Mouse (Mus musculus): ENCODE results near the gene Orc2. TPM values are rescaled to one million over a fixed set of nuclear protein-coding genes. Genes with fewer than 3 reads are reported as not detected.
A peak's percentile ranks its signal among the peaks of the same experiment; 100 is the strongest.

Orc2 gene
- 39.8 and 40.4 TPM in 2 replicates for polyA plus RNA-seq (2016; fragmentation: Nextera tagmentation; extraction: Ambion mirVana)

- Histone ChIP-seq H3K27me3 (no peaks in the 10 kb centered on the region), H3K36me3 (peaks cover 17% of the 10 kb centered on the region), H3K4me2 (replicated peaks) (peak within 1 kb of the TSS; percentile 82), H3K27ac (peak within 1 kb of the TSS; percentile 88), H3K4me3 (peak within 1 kb of the TSS; percentile 98), H3K4me1 (peaks cover 14% of the 10 kb centered on the region), H3K9ac (peak within 1 kb of the TSS; percentile 92), H3K9me3 (peaks cover 22% of the 10 kb centered on the region)
- under 1% methylated on average over 64 of the region's 64 CpGs for WGBS
- ATAC-seq (ENCODE audit: insufficient number of reproducible peaks, insufficient read depth, low FRiP score, low TSS enrichment): peak; percentile 100
These were observed at the start of gene Orc2 for GRCm38 (mm10) chr1:58504577-58505254. Gene Orc2, minus strand, starts transcription at chr1:58505109.

DNA sequence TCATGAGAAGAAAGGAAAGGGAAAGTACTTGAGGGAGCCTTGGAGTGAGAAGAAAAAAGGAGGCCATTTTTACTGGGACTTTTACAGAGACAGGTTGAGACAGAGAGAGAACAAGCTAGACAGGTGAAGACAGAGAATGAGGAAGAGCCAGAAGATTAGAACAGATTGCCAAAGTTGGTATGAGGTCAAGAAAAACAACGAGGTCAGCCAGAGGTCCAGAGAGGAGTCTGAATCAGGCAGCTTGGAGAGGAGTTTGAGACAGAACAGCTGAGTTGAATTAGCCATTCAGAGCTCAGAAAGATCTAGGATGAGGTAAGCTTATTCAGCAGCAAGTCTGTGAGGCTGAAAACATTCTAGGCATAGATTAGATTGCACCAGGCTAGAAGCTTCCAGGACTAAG, 36.5 kb upstream of the Orc2 start:
- H3K9me3 ChIP-seq: no peaks in the 10 kb centered on the region
- ATAC-seq (ENCODE audit: insufficient number of reproducible peaks, insufficient read depth, low FRiP score, low TSS enrichment): no peak

GRCm38 (mm10) chr1:58507249-58507648, 2.3 kb upstream of the Orc2 start:
- 95% methylated on average over 3 of the region's 3 CpGs for WGBS
- Histone ChIP-seq H3K4me1 (peaks cover 14% of the 10 kb centered on the region), H3K4me3 (no peak overlapping the region), H3K4me2 (replicated peaks) (no peak overlapping the region), H3K36me3 (peaks cover 10% of the 10 kb centered on the region), H3K9ac (no peak overlapping the region), H3K27ac (no peak overlapping the region), H3K9me3 (peaks cover 22% of the 10 kb centered on the region), H3K27me3 (no peaks in the 10 kb centered on the region)
- no peak for ATAC-seq (ENCODE audit: insufficient number of reproducible peaks, insufficient read depth, low FRiP score, low TSS enrichment)

More for the DNA sequence above, 36.5 kb upstream of the Orc2 start:
- Histone ChIP-seq H3K4me2 (replicated peaks) (no peak overlapping the region), H3K4me3 (no peak overlapping the region), H3K36me3 (peaks cover 46% of the 10 kb centered on the region), H3K9ac (no peak overlapping the region), H3K27ac (no peak overlapping the region), H3K27me3 (no peaks in the 10 kb centered on the region), H3K4me1 (no peaks in the 10 kb centered on the region)
- whole genome bisulfite sequencing: 81% methylated on average over 1 of the region's 1 CpGs

GRCm38 (mm10) chr1:58503793-58504370, 1.0 kb downstream of the Orc2 start:
- no peak for ATAC-seq (ENCODE audit: insufficient number of reproducible peaks, insufficient read depth, low FRiP score, low TSS enrichment)
- Histone ChIP-seq H3K9ac (peak overlapping the region; percentile 92), H3K4me3 (peak overlapping the region; percentile 98), H3K4me2 (replicated peaks) (peak overlapping the region; percentile 82), H3K27ac (peak overlapping the region; percentile 88; the same call in 1 of the 2 replicates), H3K36me3 (peaks cover 25% of the 10 kb centered on the region), H3K27me3 (no peaks in the 10 kb centered on the region), H3K4me1 (peaks cover 14% of the 10 kb centered on the region), H3K9me3 (peaks cover 22% of the 10 kb centered on the region)
- 29% methylated on average over 9 of the region's 9 CpGs for whole genome bisulfite sequencing

DNA sequence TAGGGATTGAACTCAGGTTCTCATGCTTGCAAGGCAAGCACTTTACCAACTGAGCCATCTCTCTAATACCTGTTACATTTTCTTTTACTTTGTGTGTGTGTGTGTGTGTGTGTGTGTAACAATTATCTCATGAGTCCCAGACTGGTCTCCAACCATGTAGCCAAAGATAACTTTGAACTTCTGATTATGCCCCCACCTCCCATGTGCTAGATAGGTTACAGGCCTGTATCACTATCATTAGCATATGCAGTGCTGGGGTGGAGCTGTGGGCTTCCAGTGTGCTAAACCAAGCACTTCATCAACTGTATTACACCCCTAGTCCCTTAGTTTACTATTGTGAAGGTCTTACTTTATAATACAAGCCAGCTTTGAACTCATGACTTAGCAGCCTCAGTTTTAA, 1.8 kb downstream of the Orc2 start:
- Histone ChIP-seq H3K9me3 (peaks cover 15% of the 10 kb centered on the region), H3K27ac (no peak overlapping the region), H3K4me1 (peaks cover 14% of the 10 kb centered on the region), H3K36me3 (peaks cover 29% of the 10 kb centered on the region), H3K4me3 (0 out of 2 replicates have a peak overlapping the region, but pooled peaks have one; percentile 98), H3K4me2 (replicated peaks) (peak overlapping the region; percentile 82), H3K27me3 (no peaks in the 10 kb centered on the region), H3K9ac (no peak overlapping the region)
- ATAC-seq (ENCODE audit: insufficient number of reproducible peaks, insufficient read depth, low FRiP score, low TSS enrichment): no peak

DNA sequence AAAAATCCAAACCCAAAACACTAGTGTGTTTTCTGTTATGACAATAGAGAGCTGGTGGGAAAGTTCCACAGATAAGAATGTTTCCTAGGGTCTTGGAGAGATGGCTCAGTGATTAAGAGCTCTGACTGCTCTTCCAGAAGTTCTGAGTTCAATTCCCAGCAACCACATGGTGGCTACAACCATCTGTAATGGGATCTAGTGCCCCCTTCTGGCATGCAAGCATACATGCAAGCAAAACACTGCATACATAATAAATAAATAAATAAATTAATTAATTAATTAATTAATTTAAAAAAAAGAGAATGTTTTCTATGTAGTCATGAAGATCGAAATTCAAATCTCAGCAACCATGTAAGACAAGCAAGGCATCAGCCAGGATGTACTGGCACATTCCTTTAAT, 6.2 kb downstream of the Orc2 start:
- no peak for ATAC-seq (ENCODE audit: insufficient number of reproducible peaks, insufficient read depth, low FRiP score, low TSS enrichment)
- 98% methylated on average over 1 of the region's 1 CpGs for WGBS
- no peaks in the 10 kb centered on the region for H3K9me3 ChIP-seq
- peaks cover 10% of the 10 kb centered on the region for H3K4me1 ChIP-seq
- H3K9ac ChIP-seq: no peak overlapping the region
- H3K27me3 ChIP-seq: no peaks in the 10 kb centered on the region
- H3K4me2 ChIP-seq (replicated peaks): no peak overlapping the region
- no peak overlapping the region for H3K4me3 ChIP-seq
- H3K36me3 ChIP-seq: peaks cover 47% of the 10 kb centered on the region
- no peak overlapping the region for H3K27ac ChIP-seq

DNA sequence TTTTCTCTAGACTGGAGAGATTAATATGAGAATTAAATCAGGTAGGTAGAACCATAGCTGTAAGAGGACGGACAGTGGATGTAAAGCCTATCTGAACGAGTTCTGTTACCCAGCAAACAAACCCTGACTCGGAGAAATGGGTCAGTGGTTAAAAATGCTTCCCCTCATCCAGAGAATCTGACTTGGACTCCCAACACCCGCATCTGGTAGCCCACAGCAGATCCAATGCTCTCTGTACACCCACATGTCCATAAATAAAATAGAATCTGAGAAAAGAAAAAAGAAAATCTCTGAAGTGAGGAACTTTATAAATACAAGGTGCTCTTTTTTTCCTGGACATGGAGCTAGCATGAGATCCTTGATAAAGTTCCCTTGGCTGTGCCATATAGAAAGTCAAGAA, 7.2 kb downstream of the Orc2 start:
- Histone ChIP-seq H3K4me2 (replicated peaks) (no peak overlapping the region), H3K27ac (no peak overlapping the region), H3K4me1 (no peaks in the 10 kb centered on the region), H3K36me3 (peaks cover 54% of the 10 kb centered on the region), H3K27me3 (no peaks in the 10 kb centered on the region), H3K9ac (no peak overlapping the region), H3K4me3 (no peak overlapping the region), H3K9me3 (no peaks in the 10 kb centered on the region)
- no peak for ATAC-seq (ENCODE audit: insufficient number of reproducible peaks, insufficient read depth, low FRiP score, low TSS enrichment)
- WGBS: 91% methylated on average over 4 of the region's 4 CpGs

- no peaks in the 10 kb centered on the region for H3K9me3 ChIP-seq
- WGBS: 92% methylated on average over 6 of the region's 6 CpGs
- no peak overlapping the region for H3K4me2 ChIP-seq (replicated peaks)
- no peak for ATAC-seq (ENCODE audit: insufficient number of reproducible peaks, insufficient read depth, low FRiP score, low TSS enrichment)
- H3K9ac ChIP-seq: no peak overlapping the region
- H3K27me3 ChIP-seq: no peaks in the 10 kb centered on the region
- peaks cover 74% of the 10 kb centered on the region for H3K36me3 ChIP-seq
- no peak overlapping the region for H3K27ac ChIP-seq
- H3K4me3 ChIP-seq: no peak overlapping the region
- H3K4me1 ChIP-seq: no peaks in the 10 kb centered on the region
These were observed 9.3 kb downstream of the Orc2 start for GRCm38 (mm10) chr1:58495603-58496002.

DNA sequence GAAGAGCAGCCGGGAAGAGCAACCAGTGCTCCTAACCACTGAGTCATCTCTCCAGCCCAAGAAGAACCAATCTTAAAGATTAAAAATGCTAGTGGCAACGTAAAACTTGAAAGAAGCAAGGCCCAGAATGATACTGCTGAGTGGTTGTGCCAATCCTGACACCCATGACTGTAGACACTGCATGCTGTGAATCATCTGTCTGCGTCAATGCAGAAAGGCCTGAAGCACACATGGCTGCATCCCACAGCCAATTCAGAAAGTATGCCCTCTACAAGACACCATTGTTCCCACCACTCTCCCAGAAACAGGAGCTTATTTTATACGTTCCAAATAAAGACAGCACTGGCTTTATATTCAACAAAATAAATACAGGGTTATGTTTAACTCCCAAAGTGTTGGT, 22.3 kb downstream of the Orc2 start:
- no peaks in the 10 kb centered on the region for H3K9me3 ChIP-seq
- 95% methylated on average over 4 of the region's 4 CpGs for WGBS

GRCm38 (mm10) chr1:58475662-58476061, 29.2 kb downstream of the Orc2 start:
- Histone ChIP-seq H3K4me2 (replicated peaks) (no peak overlapping the region), H3K9ac (no peak overlapping the region), H3K27me3 (no peaks in the 10 kb centered on the region), H3K4me1 (no peaks in the 10 kb centered on the region), H3K4me3 (no peak overlapping the region), H3K36me3 (peaks cover 75% of the 10 kb centered on the region), H3K9me3 (no peaks in the 10 kb centered on the region), H3K27ac (no peak overlapping the region)
- WGBS: 95% methylated on average over 8 of the region's 8 CpGs
- ATAC-seq (ENCODE audit: insufficient number of reproducible peaks, insufficient read depth, low FRiP score, low TSS enrichment): no peak

More for the DNA sequence above, 22.3 kb downstream of the Orc2 start:
- Histone ChIP-seq H3K4me2 (replicated peaks) (no peak overlapping the region), H3K4me1 (no peaks in the 10 kb centered on the region), H3K9ac (no peak overlapping the region), H3K27ac (no peak overlapping the region), H3K36me3 (peaks cover 70% of the 10 kb centered on the region), H3K4me3 (no peak overlapping the region), H3K27me3 (no peaks in the 10 kb centered on the region)
- no peak for ATAC-seq (ENCODE audit: insufficient number of reproducible peaks, insufficient read depth, low FRiP score, low TSS enrichment)

DNA sequence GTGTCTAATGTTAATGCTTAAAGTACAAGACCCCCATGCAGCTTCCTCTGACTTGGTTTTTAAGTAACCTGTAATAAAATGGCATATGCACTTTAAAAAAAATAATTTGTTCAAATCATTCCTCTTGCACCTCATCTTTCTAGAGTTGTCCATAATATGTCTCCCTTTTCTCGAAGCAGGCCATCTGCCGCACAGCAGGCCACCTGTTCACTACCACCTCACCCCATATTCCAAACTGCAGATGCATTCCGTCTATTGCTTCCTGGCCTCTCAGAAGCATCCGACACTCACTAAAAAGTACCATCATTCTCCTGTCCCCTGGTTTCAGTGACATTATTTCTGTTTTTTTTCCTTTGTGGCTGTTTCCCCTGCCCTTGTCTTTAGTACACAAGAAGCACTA, 39.3 kb downstream of the Orc2 start:
- 90% methylated on average over 4 of the region's 4 CpGs for WGBS

DNA sequence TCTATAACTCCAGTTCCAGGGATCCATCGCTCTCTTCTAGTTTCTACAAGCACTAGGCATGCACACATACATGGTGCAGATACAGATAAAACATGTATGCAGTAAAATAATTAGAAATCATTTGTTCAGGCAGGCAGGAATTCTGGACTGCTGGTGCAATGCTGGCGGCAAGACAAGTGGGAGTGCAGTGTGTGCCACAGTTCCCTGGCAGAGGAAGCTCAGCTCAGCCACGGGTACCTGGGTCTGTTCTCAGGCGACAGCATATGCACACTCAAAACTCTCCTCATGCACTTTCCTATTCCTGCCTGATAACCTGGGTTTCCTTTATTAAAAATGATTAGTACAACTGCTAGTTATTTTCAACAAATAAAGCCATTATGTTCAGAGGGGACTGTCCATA, 39.9 kb downstream of the Orc2 start:
- Histone ChIP-seq H3K27ac (no peak overlapping the region), H3K9me3 (no peaks in the 10 kb centered on the region), H3K36me3 (peaks cover 77% of the 10 kb centered on the region), H3K9ac (no peak overlapping the region), H3K27me3 (no peaks in the 10 kb centered on the region), H3K4me3 (no peak overlapping the region), H3K4me2 (replicated peaks) (no peak overlapping the region), H3K4me1 (no peaks in the 10 kb centered on the region)
- ATAC-seq (ENCODE audit: insufficient number of reproducible peaks, insufficient read depth, low FRiP score, low TSS enrichment): no peak
- 89% methylated on average over 4 of the region's 4 CpGs for WGBS

More for the DNA sequence above, 39.3 kb downstream of the Orc2 start:
- Histone ChIP-seq H3K27ac (no peak overlapping the region), H3K9me3 (no peaks in the 10 kb centered on the region), H3K4me1 (no peaks in the 10 kb centered on the region), H3K4me3 (no peak overlapping the region), H3K9ac (no peak overlapping the region), H3K4me2 (replicated peaks) (no peak overlapping the region), H3K36me3 (peaks cover 74% of the 10 kb centered on the region), H3K27me3 (no peaks in the 10 kb centered on the region)
- no peak for ATAC-seq (ENCODE audit: insufficient number of reproducible peaks, insufficient read depth, low FRiP score, low TSS enrichment)
